Mouse (Mus musculus): ENCODE measurements at regions not wholly inside any gene's neighbourhood (a gene's known extent, or its start where the extent isn't known, plus 50 kb on each side); places are given as distances from the start of the nearest gene placed in this dataset.

DNA sequence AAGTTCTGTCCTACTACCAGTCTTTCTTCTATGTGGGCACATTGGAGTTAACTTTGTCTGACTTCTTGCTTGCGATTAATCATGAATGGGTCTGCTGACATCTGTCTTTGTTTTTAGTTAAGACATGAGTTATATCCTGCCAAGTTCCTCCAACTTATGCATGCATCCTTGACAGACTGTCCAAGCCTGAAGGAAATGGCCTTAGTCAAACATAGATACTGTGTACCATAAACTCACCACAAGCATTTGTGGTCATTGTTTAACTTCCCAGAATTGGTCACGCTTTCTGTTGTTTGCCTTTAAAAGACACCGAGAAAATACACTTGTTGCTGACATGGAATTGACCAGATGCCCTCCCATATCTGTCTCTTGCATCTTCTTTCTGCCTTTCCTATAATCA lies 519.4 kb upstream of the Hs6st1 start:
- H3K9me3 ChIP-seq (ENCODE audit: control insufficient read depth, low read length) = no peaks in the 10 kb centered on the region; the same call in 1 of the 2 replicates
- TF ChIP-seq TAL1 (IDR thresholded peaks at IDR 0.05; ENCODE audit: low read length) = no peak
- no peak for TF ChIP-seq GATA1 (IDR thresholded peaks at IDR 0.05; ENCODE audit: low read length)
- H3K4me1 ChIP-seq (ENCODE audit: control insufficient read depth) = no peaks in the 10 kb centered on the region
- H3K4me3 ChIP-seq (replicated peaks) = no peak overlapping the region
- no peaks in the 10 kb centered on the region for H3K27me3 ChIP-seq (ENCODE audit: control insufficient read depth)
- H3K36me3 ChIP-seq (ENCODE audit: control insufficient read depth) = no peaks in the 10 kb centered on the region

DNA sequence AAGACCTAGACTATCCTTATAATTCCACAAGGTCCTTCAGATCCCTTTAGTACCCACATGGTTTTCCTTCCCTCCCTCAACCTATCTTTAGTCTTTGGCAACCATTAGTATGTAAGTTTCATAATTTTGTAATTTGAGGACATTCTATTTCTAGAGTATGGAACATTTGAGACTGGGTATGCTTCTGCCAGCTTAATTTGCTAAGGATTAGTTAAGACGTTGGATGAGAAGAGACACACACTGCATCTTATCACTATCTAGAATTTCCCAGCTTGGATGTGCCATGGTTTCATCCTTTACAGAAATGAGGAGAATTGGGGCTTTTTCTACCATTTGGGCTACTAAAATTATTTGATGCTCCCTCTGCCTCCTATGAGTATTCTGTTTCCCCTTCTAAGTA lies 516.7 kb upstream of the Hs6st1 start:
- H3K4me3 ChIP-seq (replicated peaks) = no peak overlapping the region

GRCm38 (mm10) chr1:35562786-35563185 lies 505.4 kb upstream of the Hs6st1 start:
- H3K4me1 ChIP-seq (ENCODE audit: control insufficient read depth) = no peaks in the 10 kb centered on the region
- H3K36me3 ChIP-seq (ENCODE audit: control insufficient read depth) = no peaks in the 10 kb centered on the region
- TF ChIP-seq GATA1 (IDR thresholded peaks at IDR 0.05; ENCODE audit: low read length) (no peak), TAL1 (IDR thresholded peaks at IDR 0.05; ENCODE audit: low read length) (no peak)
- 0 out of 2 replicates have a peak, but pooled peaks cover 2% of the 10 kb centered on the region for H3K9me3 ChIP-seq (ENCODE audit: control insufficient read depth, low read length)
- H3K4me3 ChIP-seq (replicated peaks) = no peak overlapping the region
- H3K27me3 ChIP-seq (ENCODE audit: control insufficient read depth) = no peaks in the 10 kb centered on the region

More for the DNA sequence above, 516.7 kb upstream of the Hs6st1 start:
- Histone ChIP-seq H3K4me1 (ENCODE audit: control insufficient read depth) (no peaks in the 10 kb centered on the region), H3K27me3 (ENCODE audit: control insufficient read depth) (no peaks in the 10 kb centered on the region), H3K36me3 (ENCODE audit: control insufficient read depth) (no peaks in the 10 kb centered on the region), H3K9me3 (ENCODE audit: control insufficient read depth, low read length) (no peaks in the 10 kb centered on the region; the same call in 1 of the 2 replicates)
- TF ChIP-seq TAL1 (IDR thresholded peaks at IDR 0.05; ENCODE audit: low read length) (no peak), GATA1 (IDR thresholded peaks at IDR 0.05; ENCODE audit: low read length) (no peak)

DNA sequence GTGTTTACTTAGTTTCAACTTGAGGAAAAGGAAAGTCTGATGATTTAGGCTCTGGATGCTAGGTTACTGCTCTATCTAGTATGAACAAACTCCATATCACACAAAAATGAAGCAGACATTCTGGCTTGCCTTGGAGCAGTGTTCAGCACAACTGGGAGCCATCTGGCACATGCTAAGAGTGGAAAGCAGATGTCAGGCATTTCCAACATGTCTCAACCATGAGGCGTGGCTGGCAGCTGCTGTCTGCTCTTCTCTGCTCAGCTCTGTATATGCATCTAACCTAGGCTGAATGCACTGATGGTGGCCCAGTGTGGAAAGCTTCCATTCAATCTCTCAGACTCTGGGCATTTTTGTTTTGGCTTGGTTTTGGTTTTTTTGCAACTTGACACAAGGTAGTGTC lies 493.0 kb upstream of the Hs6st1 start:
- TF ChIP-seq TAL1 (IDR thresholded peaks at IDR 0.05; ENCODE audit: low read length) (no peak), GATA1 (IDR thresholded peaks at IDR 0.05; ENCODE audit: low read length) (no peak)
- H3K4me3 ChIP-seq (replicated peaks) = no peak overlapping the region
- H3K27me3 ChIP-seq (ENCODE audit: control insufficient read depth) = no peaks in the 10 kb centered on the region
- H3K4me1 ChIP-seq (ENCODE audit: control insufficient read depth) = no peaks in the 10 kb centered on the region
- no peaks in the 10 kb centered on the region for H3K36me3 ChIP-seq (ENCODE audit: control insufficient read depth)
- peaks cover 2% of the 10 kb centered on the region; the same call in 1 of the 2 replicates for H3K9me3 ChIP-seq (ENCODE audit: control insufficient read depth, low read length)

DNA sequence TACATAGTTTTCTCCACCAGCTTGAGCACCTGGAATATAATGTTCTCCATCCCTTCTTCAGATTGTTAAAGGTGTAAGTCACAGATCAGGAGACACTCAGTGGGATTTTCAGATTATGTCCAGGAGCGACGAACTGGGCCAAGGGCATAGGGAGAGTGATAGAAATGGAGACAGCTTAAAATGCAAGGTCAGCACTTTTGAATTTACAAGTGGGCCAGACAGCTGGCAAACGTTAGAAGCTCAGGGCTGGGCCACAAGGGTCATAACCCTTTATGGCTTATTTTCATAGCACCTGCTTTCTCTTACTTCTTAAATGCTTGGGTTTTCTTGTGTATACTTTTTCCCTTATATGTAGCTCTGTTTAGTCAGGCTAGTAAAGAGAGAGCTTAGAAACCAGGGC lies 488.8 kb upstream of the Hs6st1 start:
- H3K36me3 ChIP-seq (ENCODE audit: control insufficient read depth) = no peaks in the 10 kb centered on the region
- TF ChIP-seq TAL1 (IDR thresholded peaks at IDR 0.05; ENCODE audit: low read length) = no peak
- no peaks in the 10 kb centered on the region for H3K9me3 ChIP-seq (ENCODE audit: control insufficient read depth, low read length)
- H3K4me3 ChIP-seq (replicated peaks) = no peak overlapping the region
- H3K27me3 ChIP-seq (ENCODE audit: control insufficient read depth) = no peaks in the 10 kb centered on the region
- no peaks in the 10 kb centered on the region for H3K4me1 ChIP-seq (ENCODE audit: control insufficient read depth)

- H3K9me3 ChIP-seq (ENCODE audit: control insufficient read depth, low read length) = no peaks in the 10 kb centered on the region
- no peaks in the 10 kb centered on the region for H3K27me3 ChIP-seq (ENCODE audit: control insufficient read depth)
- no peaks in the 10 kb centered on the region for H3K36me3 ChIP-seq (ENCODE audit: control insufficient read depth)
- H3K4me1 ChIP-seq (ENCODE audit: control insufficient read depth) = no peaks in the 10 kb centered on the region
- no peak for TF ChIP-seq TAL1 (IDR thresholded peaks at IDR 0.05; ENCODE audit: low read length)
- TF ChIP-seq GATA1 (IDR thresholded peaks at IDR 0.05; ENCODE audit: low read length) = no peak
- no peak overlapping the region for H3K4me3 ChIP-seq (replicated peaks)
Observed at GRCm38 (mm10) chr1:35579992-35580391, 488.2 kb upstream of the Hs6st1 start.

DNA sequence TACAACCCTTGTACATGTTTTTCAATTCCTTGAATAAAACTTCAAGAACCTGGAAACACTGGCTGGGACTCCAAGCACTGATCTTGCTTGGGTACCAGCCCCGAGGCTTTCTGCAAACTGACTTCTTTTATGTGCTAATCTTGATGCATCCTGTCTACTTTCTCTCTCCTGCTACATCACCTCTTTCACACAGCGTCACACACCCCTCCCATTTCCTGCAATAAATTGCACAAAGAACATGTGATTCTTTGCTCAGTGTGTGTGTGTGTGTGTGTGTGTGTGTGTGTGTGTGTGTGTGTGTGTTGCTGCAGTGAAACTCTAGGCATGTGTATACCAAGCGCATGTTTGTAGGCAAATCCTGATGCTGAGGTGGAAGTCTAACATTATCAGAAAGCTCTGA lies 487.7 kb upstream of the Hs6st1 start:
- no peaks in the 10 kb centered on the region for H3K36me3 ChIP-seq (ENCODE audit: control insufficient read depth)
- no peaks in the 10 kb centered on the region for H3K4me1 ChIP-seq (ENCODE audit: control insufficient read depth)
- no peak overlapping the region for H3K4me3 ChIP-seq (replicated peaks)
- H3K27me3 ChIP-seq (ENCODE audit: control insufficient read depth) = no peaks in the 10 kb centered on the region
- no peaks in the 10 kb centered on the region for H3K9me3 ChIP-seq (ENCODE audit: control insufficient read depth, low read length)
- TF ChIP-seq TAL1 (IDR thresholded peaks at IDR 0.05; ENCODE audit: low read length) (no peak), GATA1 (IDR thresholded peaks at IDR 0.05; ENCODE audit: low read length) (no peak)

GRCm38 (mm10) chr1:35587900-35588299 lies 480.3 kb upstream of the Hs6st1 start:
- H3K9me3 ChIP-seq (ENCODE audit: control insufficient read depth, low read length) = peaks cover 6% of the 10 kb centered on the region
- H3K27me3 ChIP-seq (ENCODE audit: control insufficient read depth) = no peaks in the 10 kb centered on the region
- TF ChIP-seq TAL1 (IDR thresholded peaks at IDR 0.05; ENCODE audit: low read length) (no peak), GATA1 (IDR thresholded peaks at IDR 0.05; ENCODE audit: low read length) (no peak)
- H3K36me3 ChIP-seq (ENCODE audit: control insufficient read depth) = no peaks in the 10 kb centered on the region
- H3K4me1 ChIP-seq (ENCODE audit: control insufficient read depth) = no peaks in the 10 kb centered on the region
- no peak overlapping the region for H3K4me3 ChIP-seq (replicated peaks)

DNA sequence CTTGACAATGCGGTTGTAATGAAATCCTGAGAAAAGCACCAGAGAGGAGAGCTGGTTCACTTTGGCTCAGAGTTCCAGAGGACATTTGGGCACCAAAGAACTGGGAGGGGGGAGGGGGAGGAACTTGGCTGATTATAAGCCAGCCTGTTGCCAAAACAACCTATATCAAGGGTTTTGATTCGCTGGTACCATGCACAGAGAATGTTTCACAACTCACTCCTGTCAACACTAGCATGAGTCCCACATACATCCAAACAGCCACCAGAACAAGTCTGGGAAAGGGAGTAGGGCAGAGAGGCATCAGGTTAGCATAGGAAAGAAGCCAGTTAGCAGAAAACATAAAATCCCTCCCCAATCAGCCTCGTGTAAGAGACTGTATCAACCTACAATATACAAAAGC lies 479.3 kb upstream of the Hs6st1 start:
- Histone ChIP-seq H3K4me3 (replicated peaks) (no peak overlapping the region), H3K9me3 (ENCODE audit: control insufficient read depth, low read length) (peaks cover 6% of the 10 kb centered on the region), H3K27me3 (ENCODE audit: control insufficient read depth) (no peaks in the 10 kb centered on the region), H3K36me3 (ENCODE audit: control insufficient read depth) (no peaks in the 10 kb centered on the region), H3K4me1 (ENCODE audit: control insufficient read depth) (no peaks in the 10 kb centered on the region)
- no peak for TF ChIP-seq TAL1 (IDR thresholded peaks at IDR 0.05; ENCODE audit: low read length)
- no peak for TF ChIP-seq GATA1 (IDR thresholded peaks at IDR 0.05; ENCODE audit: low read length)

- H3K4me1 ChIP-seq (ENCODE audit: control insufficient read depth) = no peaks in the 10 kb centered on the region
- no peak for TF ChIP-seq TAL1 (IDR thresholded peaks at IDR 0.05; ENCODE audit: low read length)
- H3K36me3 ChIP-seq (ENCODE audit: control insufficient read depth) = no peaks in the 10 kb centered on the region
- no peak overlapping the region for H3K4me3 ChIP-seq (replicated peaks)
- no peaks in the 10 kb centered on the region for H3K27me3 ChIP-seq (ENCODE audit: control insufficient read depth)
- H3K9me3 ChIP-seq (ENCODE audit: control insufficient read depth, low read length) = no peaks in the 10 kb centered on the region
Observed at GRCm38 (mm10) chr1:35600847-35601246, 467.4 kb upstream of the Hs6st1 start.

All from erythroblast, embryonic 14.5 days (primary cell).